Mouse (Mus musculus) left cerebral cortex, adult 11 months (tissue): ENCODE measurements around the gene Man2c1.
A peak's percentile ranks its signal among the peaks of the same experiment; 100 is the strongest.

Experiments used
- DNase-seq: peaks from one replicate; pipeline ENCODE4 v3.0.0; 2022; ENCODE audit warnings: low spot score

Man2c1 gene

GRCm38 (mm10) chr9:57130577-57131433 is at the start of gene Man2c1:
Gene Man2c1 (plus strand): TSS chr9:57130690.
- DNase-seq, result peak; percentile 90

- no peak for DNase-seq
Measured at GRCm38 (mm10) chr9:57082236-57082635, 48.3 kb upstream of the Man2c1 start.

- no peak for DNase-seq
Measured at GRCm38 (mm10) chr9:57117261-57117755, 13.2 kb upstream of the Man2c1 start.

GRCm38 (mm10) chr9:57129641-57130040 is 849 bp upstream of the Man2c1 start:
- DNase-seq, result no peak

- no peak for DNase-seq
Measured at GRCm38 (mm10) chr9:57137246-57137645, 6.8 kb downstream of the Man2c1 start.

- DNase-seq, result no peak
Measured at GRCm38 (mm10) chr9:57137777-57138176, 7.3 kb downstream of the Man2c1 start.

GRCm38 (mm10) chr9:57138507-57138906 is 8.0 kb downstream of the Man2c1 start:
- DNase-seq, result no peak

GRCm38 (mm10) chr9:57139110-57139509 is 8.6 kb downstream of the Man2c1 start:
- DNase-seq, result no peak

- DNase-seq, result no peak
Measured at GRCm38 (mm10) chr9:57139571-57139970, 9.1 kb downstream of the Man2c1 start.

GRCm38 (mm10) chr9:57141417-57142353 is 11.2 kb downstream of the Man2c1 start:
- DNase-seq, result no peak

GRCm38 (mm10) chr9:57143212-57143611 is 12.7 kb downstream of the Man2c1 start:
- DNase-seq, result no peak

- no peak for DNase-seq
Measured at GRCm38 (mm10) chr9:57144830-57145229, 14.3 kb downstream of the Man2c1 start.

- no peak for DNase-seq
Measured at GRCm38 (mm10) chr9:57146451-57147066, 16.1 kb downstream of the Man2c1 start.

GRCm38 (mm10) chr9:57147205-57148143 is 17.0 kb downstream of the Man2c1 start:
- DNase-seq, result no peak

- DNase-seq, result peak; percentile 92
Measured at GRCm38 (mm10) chr9:57148144-57148878, 17.8 kb downstream of the Man2c1 start, which contains the start of gene Neil1. Gene Neil1 (minus strand): TSS chr9:57148305.

- DNase-seq, result no peak
Measured at GRCm38 (mm10) chr9:57149021-57149420, 18.5 kb downstream of the Man2c1 start.

GRCm38 (mm10) chr9:57150192-57150591 is 19.7 kb downstream of the Man2c1 start:
- no peak for DNase-seq

- no peak for DNase-seq
Measured at GRCm38 (mm10) chr9:57152331-57152730, 21.8 kb downstream of the Man2c1 start.

GRCm38 (mm10) chr9:57156383-57156782 is 25.9 kb downstream of the Man2c1 start:
- DNase-seq, result no peak

GRCm38 (mm10) chr9:57156823-57157222 is 26.3 kb downstream of the Man2c1 start:
- no peak for DNase-seq
